Mouse (Mus musculus) bone marrow macrophage, adult 2 months (primary cell): Measurements from ENCODE around the gene Casr.

Source experiments
- CTCF ChIP-seq: IDR thresholded peaks from 2 replicates; pipeline ENCODE4 v1.5.1; 2012; ENCODE audit warnings: low read depth, mild to moderate bottlenecking, low read length, moderate library complexity
- POLR2A ChIP-seq: IDR thresholded peaks from 2 replicates; pipeline ENCODE4 v1.6.1; 2012; ENCODE audit warnings: mild to moderate bottlenecking, low read depth, low read length, borderline replicate concordance

GRCm38 (mm10) chr16:36587971-36588370, 26.0 kb upstream of the Casr start:
- TF ChIP-seq CTCF: no peak
- no peak for TF ChIP-seq POLR2A
